Mouse (Mus musculus) heart, postnatal 0 days (tissue): ENCODE measurements at regions not wholly inside any gene's neighbourhood (a gene's known extent, or its start where the extent isn't known, plus 50 kb on each side); places are given as distances from the start of the nearest gene placed in this dataset.
"Not testable (repeated sequence)": the region's sequence is repeated elsewhere in the genome, so short reads cannot be mapped to it uniquely, and the experiment has no call there.

Experiments used
- CTCF ChIP-seq: IDR thresholded peaks from 2 replicates; pipeline ENCODE4 v1.5.1; 2016; ENCODE audit warnings: antibody characterized with exemption, control low read depth, low read depth
- EP300 ChIP-seq: IDR thresholded peaks from 2 replicates; pipeline ENCODE4 v1.6.1; 2016; ENCODE audit warnings: antibody characterized with exemption, low read depth

DNA sequence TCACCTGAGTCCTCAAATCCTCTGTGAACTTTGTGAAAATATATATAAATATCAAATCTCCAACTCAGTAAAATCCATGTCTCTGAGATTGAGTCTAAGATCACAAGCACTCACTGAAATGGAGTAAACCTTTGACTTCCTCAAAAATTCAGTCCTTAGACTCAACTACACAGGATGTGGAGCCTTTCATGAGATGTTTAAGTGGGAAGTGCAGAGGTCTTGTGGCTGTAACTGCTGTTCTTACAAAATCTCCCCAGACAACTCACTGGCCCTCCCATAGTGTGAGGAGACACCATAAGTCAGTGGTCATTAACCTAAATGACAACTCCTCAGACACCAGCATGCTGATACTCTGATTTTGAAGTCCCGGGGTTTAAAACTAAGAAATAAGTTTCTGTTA lies 59.2 kb upstream of the Lrrc8b start:
- TF ChIP-seq CTCF, EP300: not testable (repeated sequence)
